Mouse (Mus musculus): ENCODE data around the gene Cyb5b. TPM values are rescaled to one million over a fixed set of nuclear protein-coding genes. Genes with fewer than 3 reads are reported as not detected.

Cyb5b gene
- polyA plus RNA-seq, 1 experiment from 2014 or later = 138 TPM

DNA sequence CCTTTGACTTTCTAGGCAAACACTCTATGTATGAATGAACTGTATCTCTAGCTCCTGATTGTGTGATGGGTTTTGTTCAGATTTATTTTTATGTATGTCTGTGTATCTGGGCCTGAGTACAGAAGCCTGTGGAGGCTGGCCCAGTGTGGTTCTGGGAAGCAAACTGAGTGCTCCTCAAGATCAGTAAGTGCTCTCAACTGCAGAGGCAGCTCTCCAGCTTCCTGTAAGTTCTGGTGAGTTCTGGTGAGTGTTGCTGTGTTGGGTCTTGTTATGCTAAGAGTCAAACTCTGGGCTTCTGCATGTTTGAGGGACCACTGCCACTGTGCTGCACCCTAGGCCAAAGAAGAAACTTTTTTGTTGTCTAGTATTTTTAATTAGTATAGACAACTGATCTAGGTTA is 8.4 kb downstream of the Cyb5b start:
- Histone ChIP-seq H3K9me3 (no peaks in the 10 kb centered on the region; the same call in 1 of the 2 replicates), H3K27ac (replicated peaks) (no peak overlapping the region), H3K27me3 (replicated peaks; ENCODE audit: low read depth, poor library complexity, severe bottlenecking) (no peaks in the 10 kb centered on the region), H3K4me1 (no peaks in the 10 kb centered on the region), H3K36me3 (replicated peaks) (peaks cover 95% of the 10 kb centered on the region), H3K4me3 (no peak overlapping the region)
- no peak for DNase-seq (ENCODE audit: low spot score)

DNA sequence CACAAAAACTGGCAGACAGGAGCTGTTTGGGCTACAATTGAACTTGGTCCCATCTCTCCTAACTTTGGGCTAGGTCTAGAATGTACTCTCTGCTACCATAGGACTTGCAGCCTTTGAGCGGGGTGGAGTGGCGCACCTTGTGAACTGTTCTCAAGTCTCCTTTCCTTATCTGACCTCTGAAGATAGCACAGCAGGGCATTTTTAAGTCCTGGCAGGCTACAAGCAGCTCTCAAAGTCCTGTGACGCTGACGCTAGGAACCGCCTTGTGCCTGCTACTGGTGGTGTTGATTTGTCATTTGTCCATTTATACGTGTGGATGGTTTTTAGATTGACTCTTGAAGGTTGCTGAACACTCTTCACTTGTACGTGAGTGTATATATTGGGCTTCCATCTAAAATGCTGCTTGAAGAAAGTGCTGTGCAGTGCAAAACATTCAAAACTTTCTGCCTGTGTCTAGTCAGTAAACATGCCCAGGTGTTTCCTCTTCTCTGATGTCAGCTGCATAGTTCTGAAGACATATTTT is 13.9 kb downstream of the Cyb5b start:
- 91% methylated on average over 7 of the region's 7 CpGs for WGBS
- no peaks in the 10 kb centered on the region for H3K4me1 ChIP-seq
- H3K36me3 ChIP-seq (replicated peaks) = peaks cover 93% of the 10 kb centered on the region
- no peak for DNase-seq (ENCODE audit: low spot score)
- H3K27ac ChIP-seq (replicated peaks) = no peak overlapping the region
- no peaks in the 10 kb centered on the region for H3K9me3 ChIP-seq
- no peaks in the 10 kb centered on the region for H3K27me3 ChIP-seq (replicated peaks; ENCODE audit: low read depth, poor library complexity, severe bottlenecking)
- no peak overlapping the region for H3K4me3 ChIP-seq

DNA sequence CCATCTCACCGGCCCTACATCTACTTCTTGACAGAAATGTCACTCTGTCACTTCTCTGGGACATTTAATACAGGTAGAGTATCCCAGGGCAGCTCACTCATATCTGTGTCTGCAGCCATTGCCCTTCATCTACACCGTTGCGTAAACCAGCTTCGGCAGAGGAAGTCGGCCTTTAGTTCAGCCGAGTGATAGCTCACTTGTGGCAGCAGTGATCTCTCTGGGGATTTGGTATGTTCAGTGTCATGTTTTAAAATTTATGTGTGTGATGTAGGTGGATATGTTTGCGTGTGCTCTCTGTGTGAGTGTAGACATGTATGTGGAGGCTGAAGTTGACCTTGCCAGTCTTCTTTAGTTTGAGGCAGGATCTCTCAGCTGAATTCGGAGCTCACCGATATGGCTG is 15.3 kb downstream of the Cyb5b start:
- 95% methylated on average over 9 of the region's 9 CpGs for WGBS
- H3K4me3 ChIP-seq = no peak overlapping the region
- H3K36me3 ChIP-seq (replicated peaks) = peaks cover 93% of the 10 kb centered on the region
- H3K27ac ChIP-seq (replicated peaks) = no peak overlapping the region
- no peaks in the 10 kb centered on the region for H3K27me3 ChIP-seq (replicated peaks; ENCODE audit: low read depth, poor library complexity, severe bottlenecking)
- no peaks in the 10 kb centered on the region for H3K4me1 ChIP-seq
- H3K9me3 ChIP-seq = no peaks in the 10 kb centered on the region
- no peak for DNase-seq (ENCODE audit: low spot score)

DNA sequence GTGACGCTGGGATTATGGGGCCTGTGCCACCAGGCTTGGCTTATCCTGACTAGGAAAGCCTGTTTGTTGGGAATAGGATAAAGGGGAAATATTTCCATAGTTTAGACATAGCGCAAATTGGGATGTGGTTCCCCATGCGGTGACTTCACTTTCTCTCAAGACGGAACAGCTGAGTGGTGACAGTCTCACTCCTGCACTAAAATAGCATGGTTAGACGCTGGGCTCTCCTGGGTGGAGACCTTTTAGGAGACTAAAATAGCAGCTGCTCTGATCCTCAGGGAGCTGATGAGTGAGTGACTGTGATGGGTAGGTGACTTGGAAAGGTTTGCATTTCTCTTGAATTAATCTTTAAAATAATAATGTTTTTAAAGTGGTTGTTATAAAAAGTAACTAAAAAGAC is 17.4 kb downstream of the Cyb5b start:
- H3K4me3 ChIP-seq = no peak overlapping the region
- H3K9me3 ChIP-seq = no peaks in the 10 kb centered on the region
- H3K27ac ChIP-seq (replicated peaks) = no peak overlapping the region
- no peaks in the 10 kb centered on the region for H3K4me1 ChIP-seq
- WGBS = 88% methylated on average over 5 of the region's 5 CpGs
- H3K36me3 ChIP-seq (replicated peaks) = peaks cover 97% of the 10 kb centered on the region
- DNase-seq (ENCODE audit: low spot score) = no peak
- no peaks in the 10 kb centered on the region for H3K27me3 ChIP-seq (replicated peaks; ENCODE audit: low read depth, poor library complexity, severe bottlenecking)

DNA sequence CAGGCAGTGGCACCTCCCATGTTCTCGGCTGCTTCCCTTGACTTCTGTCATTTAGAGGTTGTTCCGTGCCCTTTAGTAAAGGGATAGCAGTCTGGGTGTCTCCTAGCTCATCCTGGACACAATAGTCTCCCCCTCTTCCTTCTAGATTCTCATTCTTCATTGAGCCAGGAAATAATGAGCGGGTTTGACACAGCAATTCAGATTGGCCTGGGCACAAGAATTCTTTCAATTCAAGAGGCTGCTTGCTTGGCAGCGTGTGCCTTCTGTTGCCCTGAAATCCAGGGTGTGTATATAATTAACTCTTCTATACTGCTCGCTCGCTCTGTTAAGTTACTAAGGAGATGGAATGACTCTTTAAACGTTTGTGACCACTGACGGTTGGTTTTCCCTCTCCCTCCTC is 21.7 kb downstream of the Cyb5b start:
- 84% methylated on average over 8 of the region's 8 CpGs for WGBS

DNA sequence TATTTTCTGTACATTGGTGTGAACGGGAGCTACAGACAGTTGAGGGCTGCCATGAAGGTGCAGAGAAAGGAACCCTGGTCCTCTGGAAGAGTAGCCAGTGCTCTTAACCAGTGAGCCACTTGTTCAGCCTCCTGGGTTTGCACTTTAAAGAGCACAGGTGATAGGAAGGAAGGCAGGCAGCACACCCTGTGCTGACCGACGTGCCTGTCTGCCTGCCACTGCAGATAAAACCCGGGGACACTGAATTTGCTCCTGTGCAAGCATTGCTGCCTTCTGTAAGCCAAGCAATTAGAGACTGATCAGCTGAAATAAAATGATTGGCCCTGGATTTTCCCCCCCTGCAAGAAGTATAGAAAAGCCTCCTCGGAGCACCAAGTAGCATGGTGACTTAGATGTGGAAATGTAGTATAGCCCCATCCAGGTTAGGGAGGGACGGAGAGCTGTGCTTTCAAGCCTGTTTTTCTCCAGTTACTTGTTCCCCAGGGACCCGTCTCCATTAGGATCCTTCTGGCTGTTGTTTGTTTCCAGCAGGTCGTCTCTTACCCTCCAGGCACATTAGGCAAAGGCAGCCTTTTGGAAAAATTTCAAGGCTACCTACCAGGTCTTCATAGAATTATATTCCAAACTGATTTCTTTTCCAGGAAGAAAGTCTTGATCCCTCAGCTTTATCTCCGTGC is 22.7 kb downstream of the Cyb5b start:
- WGBS = 82% methylated on average over 9 of the region's 9 CpGs
- H3K4me1 ChIP-seq = no peaks in the 10 kb centered on the region
- DNase-seq (ENCODE audit: low spot score) = no peak
- H3K27me3 ChIP-seq (replicated peaks; ENCODE audit: low read depth, poor library complexity, severe bottlenecking) = no peaks in the 10 kb centered on the region
- peaks cover 99% of the 10 kb centered on the region for H3K36me3 ChIP-seq (replicated peaks)
- H3K9me3 ChIP-seq = peaks cover under 1% of the 10 kb centered on the region; the same call in 1 of the 2 replicates
- no peak overlapping the region for H3K27ac ChIP-seq (replicated peaks)
- no peak overlapping the region for H3K4me3 ChIP-seq

More for the DNA sequence above, 21.7 kb downstream of the Cyb5b start:
- no peak overlapping the region for H3K4me3 ChIP-seq
- no peaks in the 10 kb centered on the region for H3K9me3 ChIP-seq
- H3K36me3 ChIP-seq (replicated peaks) = peaks cover 98% of the 10 kb centered on the region
- no peaks in the 10 kb centered on the region for H3K27me3 ChIP-seq (replicated peaks; ENCODE audit: low read depth, poor library complexity, severe bottlenecking)
- no peak overlapping the region for H3K27ac ChIP-seq (replicated peaks)
- no peak for DNase-seq (ENCODE audit: low spot score)
- no peaks in the 10 kb centered on the region for H3K4me1 ChIP-seq

DNA sequence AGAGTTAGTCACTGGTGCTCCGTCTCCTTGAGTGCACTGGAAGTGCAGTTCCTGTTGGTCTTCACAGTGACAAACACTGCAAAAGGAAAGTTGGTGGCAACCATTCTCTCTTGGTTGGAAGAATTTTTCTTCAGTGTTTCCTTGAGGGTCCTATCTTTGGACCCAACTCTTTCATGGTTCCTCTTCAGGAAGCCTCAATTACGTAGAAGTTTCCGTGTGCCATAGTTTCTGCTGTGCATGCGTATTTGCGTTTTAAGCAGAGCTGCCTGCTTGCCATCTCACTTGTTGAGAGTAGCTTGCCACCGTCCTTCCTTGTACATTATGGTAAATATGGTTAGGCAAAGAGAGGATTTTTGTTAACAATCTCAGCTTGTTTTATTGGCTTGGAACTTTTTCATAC is 30.7 kb downstream of the Cyb5b start:
- Histone ChIP-seq H3K36me3 (replicated peaks) (peaks cover 100% of the 10 kb centered on the region), H3K27me3 (replicated peaks; ENCODE audit: low read depth, poor library complexity, severe bottlenecking) (no peaks in the 10 kb centered on the region), H3K9me3 (peaks cover 7% of the 10 kb centered on the region), H3K27ac (replicated peaks) (no peak overlapping the region), H3K4me1 (no peaks in the 10 kb centered on the region), H3K4me3 (no peak overlapping the region)
- 94% methylated on average over 6 of the region's 6 CpGs for WGBS
- DNase-seq (ENCODE audit: low spot score) = no peak

DNA sequence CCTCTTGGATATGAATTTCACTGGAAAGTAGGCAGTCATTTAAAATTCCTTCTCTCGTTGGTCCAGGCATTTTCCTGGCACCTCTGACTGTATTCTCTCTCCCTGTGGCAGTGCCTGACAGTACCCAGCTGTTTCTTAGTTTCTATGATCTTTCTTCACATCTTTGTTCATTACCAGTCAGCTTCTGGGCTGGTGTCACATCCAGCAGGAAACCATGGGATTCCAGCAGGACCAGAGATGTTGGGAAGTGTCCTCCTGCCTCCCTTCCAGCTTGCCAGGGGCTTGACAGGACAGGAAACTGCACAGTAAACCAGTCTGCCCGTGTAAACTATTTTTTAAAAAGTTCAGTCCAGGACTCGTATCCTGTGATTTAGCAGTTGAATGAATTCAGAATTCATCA is 34.6 kb downstream of the Cyb5b start:
- Histone ChIP-seq H3K9me3 (no peaks in the 10 kb centered on the region), H3K36me3 (replicated peaks) (peaks cover 71% of the 10 kb centered on the region), H3K27me3 (replicated peaks; ENCODE audit: low read depth, poor library complexity, severe bottlenecking) (no peaks in the 10 kb centered on the region), H3K27ac (replicated peaks) (no peak overlapping the region), H3K4me1 (0 out of 2 replicates have a peak, but pooled peaks cover 2% of the 10 kb centered on the region), H3K4me3 (no peak overlapping the region)
- no peak for DNase-seq (ENCODE audit: low spot score)
- WGBS = 87% methylated on average over 3 of the region's 3 CpGs

DNA sequence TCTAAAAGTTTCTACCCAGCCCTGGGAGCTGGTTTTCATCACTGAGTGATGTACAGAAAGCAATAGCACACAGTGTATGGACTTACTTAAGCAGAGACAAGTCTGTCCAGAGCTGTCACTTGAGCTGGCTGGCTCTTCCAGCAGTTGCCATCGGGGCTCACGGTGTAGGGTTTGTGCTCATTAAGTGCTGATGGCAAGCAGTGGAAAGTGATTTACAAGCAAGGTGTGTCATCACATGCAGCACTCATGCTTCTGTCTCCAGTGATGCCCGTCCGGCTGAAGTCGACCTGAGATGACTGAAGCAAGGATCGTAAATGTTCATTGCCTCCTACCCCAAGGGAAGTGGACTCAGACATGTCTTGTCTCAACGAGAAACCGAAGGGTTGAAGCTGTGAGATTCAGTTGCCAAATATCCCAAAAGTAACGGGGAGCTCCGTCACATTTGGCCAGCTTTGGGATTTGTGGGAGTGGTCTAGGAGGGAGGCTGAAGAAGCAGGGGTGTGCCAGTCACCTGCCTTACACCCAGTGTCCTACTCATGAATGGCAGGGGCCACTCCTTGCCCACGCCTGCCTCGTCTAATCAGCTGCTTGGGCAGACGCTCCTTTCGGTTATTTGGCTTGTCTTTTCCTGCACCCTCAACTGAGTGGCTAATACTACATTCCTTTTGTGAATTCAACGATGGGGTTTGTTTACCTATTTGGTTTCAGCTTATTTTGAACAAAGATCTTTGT is 36.4 kb downstream of the Cyb5b start:
- 78% methylated on average over 15 of the region's 15 CpGs for WGBS
- no peaks in the 10 kb centered on the region for H3K9me3 ChIP-seq
- no peak overlapping the region for H3K4me3 ChIP-seq
- 0 out of 2 replicates have a peak, but pooled peaks cover 2% of the 10 kb centered on the region for H3K4me1 ChIP-seq
- no peak overlapping the region for H3K27ac ChIP-seq (replicated peaks)
- H3K27me3 ChIP-seq (replicated peaks; ENCODE audit: low read depth, poor library complexity, severe bottlenecking) = no peaks in the 10 kb centered on the region
- H3K36me3 ChIP-seq (replicated peaks) = peaks cover 53% of the 10 kb centered on the region
- DNase-seq (ENCODE audit: low spot score) = no peak

DNA sequence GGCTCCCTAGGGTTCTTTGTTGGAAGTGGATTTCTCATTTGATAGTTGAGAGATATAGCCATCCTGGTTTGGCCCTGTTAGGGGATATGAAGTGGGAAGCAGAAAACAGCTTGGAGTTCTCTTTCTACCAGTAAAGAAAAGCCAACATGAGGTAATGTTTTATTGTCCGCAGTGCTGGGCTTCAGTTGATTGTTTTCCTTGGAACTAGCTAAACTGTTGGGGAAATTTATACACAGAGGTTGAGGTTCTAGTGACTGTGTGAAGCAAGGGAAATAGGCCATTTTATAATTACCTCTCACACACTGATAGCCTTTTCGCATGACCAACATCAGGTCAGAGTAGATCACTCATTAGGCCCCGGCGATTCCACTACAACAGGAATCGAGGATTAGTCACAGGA is 37.2 kb downstream of the Cyb5b start:
- no peaks in the 10 kb centered on the region for H3K27me3 ChIP-seq (replicated peaks; ENCODE audit: low read depth, poor library complexity, severe bottlenecking)
- H3K9me3 ChIP-seq = no peaks in the 10 kb centered on the region
- no peak overlapping the region for H3K4me3 ChIP-seq
- no peak for DNase-seq (ENCODE audit: low spot score)
- no peak overlapping the region for H3K27ac ChIP-seq (replicated peaks)
- WGBS = 90% methylated on average over 5 of the region's 5 CpGs
- peaks cover 44% of the 10 kb centered on the region for H3K36me3 ChIP-seq (replicated peaks)
- H3K4me1 ChIP-seq = 0 out of 2 replicates have a peak, but pooled peaks cover 2% of the 10 kb centered on the region

DNA sequence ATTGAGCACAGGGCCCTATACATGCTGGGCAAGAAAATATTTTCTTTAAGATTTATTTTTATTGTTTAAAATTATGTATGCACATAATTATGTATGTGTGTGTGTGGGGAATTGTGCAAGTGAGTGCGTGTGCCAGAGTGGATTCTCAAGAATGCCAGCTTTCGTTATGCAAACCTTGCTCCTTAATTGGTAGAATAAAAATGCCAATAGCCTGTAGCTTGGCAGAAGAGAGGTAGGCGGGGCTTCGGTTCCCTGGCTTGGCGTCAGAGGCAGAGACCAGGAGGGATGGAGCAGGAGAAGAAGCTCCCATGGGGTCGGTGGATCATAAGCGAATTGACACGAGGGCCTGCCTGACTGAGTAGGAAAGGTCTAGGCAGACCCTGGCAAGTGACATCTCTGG is 42.2 kb downstream of the Cyb5b start:
- Histone ChIP-seq H3K9me3 (no peaks in the 10 kb centered on the region), H3K4me1 (no peaks in the 10 kb centered on the region), H3K27me3 (replicated peaks; ENCODE audit: low read depth, poor library complexity, severe bottlenecking) (no peaks in the 10 kb centered on the region), H3K36me3 (replicated peaks) (no peaks in the 10 kb centered on the region), H3K27ac (replicated peaks) (no peak overlapping the region), H3K4me3 (no peak overlapping the region)
- no peak for DNase-seq (ENCODE audit: low spot score)
- 75% methylated on average over 8 of the region's 8 CpGs for WGBS

DNA sequence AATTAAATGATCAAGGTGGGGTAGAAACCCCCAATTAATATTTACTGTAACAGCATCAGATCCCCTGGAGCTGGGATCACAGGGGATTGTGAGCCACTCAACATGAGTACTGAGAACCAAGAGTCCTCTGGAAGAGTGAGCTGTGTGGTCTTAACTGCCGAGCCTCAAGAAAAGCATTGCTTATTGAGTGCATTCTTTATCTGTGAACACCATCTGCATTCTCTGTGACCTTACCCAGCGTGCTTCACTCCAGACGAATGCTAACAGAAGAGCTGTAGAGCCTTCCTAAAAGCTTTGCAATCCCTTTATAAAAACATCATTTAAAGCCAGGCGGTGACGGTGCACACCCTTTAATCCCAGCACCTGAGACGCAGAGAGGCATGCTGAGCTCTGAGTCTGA is 42.9 kb downstream of the Cyb5b start:
- WGBS = 74% methylated on average over 6 of the region's 6 CpGs
- Histone ChIP-seq H3K36me3 (replicated peaks) (no peaks in the 10 kb centered on the region), H3K27me3 (replicated peaks; ENCODE audit: low read depth, poor library complexity, severe bottlenecking) (no peaks in the 10 kb centered on the region), H3K4me1 (peaks cover 6% of the 10 kb centered on the region), H3K4me3 (no peak overlapping the region), H3K9me3 (no peaks in the 10 kb centered on the region), H3K27ac (replicated peaks) (no peak overlapping the region)
- no peak for DNase-seq (ENCODE audit: low spot score)

Measured in embryonic facial prominence, embryonic 10.5 days (tissue).